Mouse (Mus musculus): ENCODE results near the gene Olfr1385. TPM values are rescaled to one million over a fixed set of nuclear protein-coding genes. Genes with fewer than 3 reads are reported as not detected.

Olfr1385 gene
- polyA plus RNA-seq, 1 experiment from 2014 or later, result not detected

Other genes with a start within 250 kb of the Olfr1385 start
- gene Mgat1, start 244.9 kb upstream of the Olfr1385 start, polyA plus RNA-seq (2015; fragmentation: Nextera tagmentation; extraction: Ambion mirVana), result 41.7 and 54.8 TPM in 2 replicates
- 0.09 TPM in 1 of 2 replicates, not detected in the other for gene Olfr1393, start 210.8 kb upstream of the Olfr1385 start, polyA plus RNA-seq (2015; fragmentation: Nextera tagmentation; extraction: Ambion mirVana)
- gene Olfr1392, start 203.8 kb upstream of the Olfr1385 start, polyA plus RNA-seq (2015; fragmentation: Nextera tagmentation; extraction: Ambion mirVana), result not detected in 2 replicates
- not detected in 2 replicates for gene Olfr10, start 184.3 kb upstream of the Olfr1385 start, polyA plus RNA-seq (2015; fragmentation: Nextera tagmentation; extraction: Ambion mirVana)
- not detected in 2 replicates for gene Olfr1391, start 166.3 kb upstream of the Olfr1385 start, polyA plus RNA-seq (2015; fragmentation: Nextera tagmentation; extraction: Ambion mirVana)
- gene Olfr1390, start 153.9 kb upstream of the Olfr1385 start, polyA plus RNA-seq (2015; fragmentation: Nextera tagmentation; extraction: Ambion mirVana), result not detected in 2 replicates
- gene Olfr1389, start 66.0 kb upstream of the Olfr1385 start, polyA plus RNA-seq (2015; fragmentation: Nextera tagmentation; extraction: Ambion mirVana), result not detected in 2 replicates
- 0.06 TPM in 1 of 2 replicates, not detected in the other for gene Olfr1388, start 52.4 kb upstream of the Olfr1385 start, polyA plus RNA-seq (2015; fragmentation: Nextera tagmentation; extraction: Ambion mirVana)
- gene Olfr1387, start 33.7 kb upstream of the Olfr1385 start, polyA plus RNA-seq (2015; fragmentation: Nextera tagmentation; extraction: Ambion mirVana), result not detected in 2 replicates
- gene Olfr1386, start 24.0 kb upstream of the Olfr1385 start, polyA plus RNA-seq (2015; fragmentation: Nextera tagmentation; extraction: Ambion mirVana), result not detected in 2 replicates
- gene Olfr1384, start 17.7 kb downstream of the Olfr1385 start, polyA plus RNA-seq (2015; fragmentation: Nextera tagmentation; extraction: Ambion mirVana), result not detected in 2 replicates
- gene Olfr1383, start 30.6 kb downstream of the Olfr1385 start, polyA plus RNA-seq (2015; fragmentation: Nextera tagmentation; extraction: Ambion mirVana), result not detected in 2 replicates
- not detected in 2 replicates for gene Olfr1382, start 39.2 kb downstream of the Olfr1385 start, polyA plus RNA-seq (2015; fragmentation: Nextera tagmentation; extraction: Ambion mirVana)
- gene Olfr1381, start 54.4 kb downstream of the Olfr1385 start, polyA plus RNA-seq (2015; fragmentation: Nextera tagmentation; extraction: Ambion mirVana), result not detected in 2 replicates
- not detected in 2 replicates for gene Olfr1380, start 67.8 kb downstream of the Olfr1385 start, polyA plus RNA-seq (2015; fragmentation: Nextera tagmentation; extraction: Ambion mirVana)
- 6.1 and 7.8 TPM in 2 replicates for gene Flt4, start 120.2 kb downstream of the Olfr1385 start, polyA plus RNA-seq (2015; fragmentation: Nextera tagmentation; extraction: Ambion mirVana)
- 0.53 and 0.76 TPM in 2 replicates for gene Scgb3a1, start 174.5 kb downstream of the Olfr1385 start, polyA plus RNA-seq (2015; fragmentation: Nextera tagmentation; extraction: Ambion mirVana)
- 35.8 and 40.1 TPM in 2 replicates for gene Cnot6, start 223.7 kb downstream of the Olfr1385 start, polyA plus RNA-seq (2015; fragmentation: Nextera tagmentation; extraction: Ambion mirVana)